Mouse (Mus musculus) adrenal gland, adult (tissue): ENCODE data around the gene Olfr1176.

Experiments used
- DNase-seq, 2 experiments: peaks; one replicate each; pipeline ENCODE4 v3.0.0; 2022 to 2023; ENCODE audit warnings: low spot score in 1 of 2; ENCODE audit not compliant: inconsistent age in 2 of 2

Olfr1176 gene

DNA sequence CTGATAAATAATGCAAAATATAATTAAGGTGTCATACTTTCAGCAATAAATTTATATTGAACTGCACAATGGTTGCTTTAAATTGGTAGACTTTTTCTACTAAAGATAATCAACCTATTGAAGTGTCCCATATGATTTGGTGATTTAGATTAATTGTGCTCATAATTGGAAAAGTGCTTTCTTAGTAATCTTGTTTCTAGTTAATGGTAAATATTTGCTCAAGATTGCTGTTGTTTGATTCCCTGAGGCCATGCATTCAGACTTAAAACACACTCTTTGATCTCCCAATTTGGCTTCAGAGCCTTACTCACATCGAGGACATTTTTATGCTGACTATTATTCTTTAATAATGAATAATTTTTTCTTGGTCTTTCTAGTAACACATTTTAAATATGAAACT is at the start of gene Olfr1176:
Gene Olfr1176, plus strand, starts transcription at position 301 of the 400 bp plus-strand sequence.
- DNase-seq = no peak

DNA sequence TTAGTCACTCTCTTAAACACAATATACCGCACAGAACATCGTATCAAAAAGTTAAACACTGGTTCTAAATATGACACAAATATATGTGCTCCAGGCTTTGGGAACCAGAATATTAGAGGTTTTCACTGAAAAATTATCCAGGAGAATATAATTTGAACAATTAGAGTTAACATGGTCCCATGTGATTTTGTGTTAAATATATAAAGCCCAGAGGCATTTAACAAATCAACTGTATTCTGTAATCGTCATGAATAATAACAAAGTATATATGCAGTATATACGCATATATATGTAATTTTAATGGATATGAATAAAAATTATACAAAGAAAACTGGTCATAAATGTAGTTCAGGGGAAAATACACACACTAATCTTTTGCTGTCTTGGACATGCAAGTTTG is 21.5 kb upstream of the Olfr1176 start, which contains the start of gene Olfr1174-ps:
Gene Olfr1174-ps, minus strand, starts transcription at position 101 of the 400 bp plus-strand sequence.
- no peak for DNase-seq

DNA sequence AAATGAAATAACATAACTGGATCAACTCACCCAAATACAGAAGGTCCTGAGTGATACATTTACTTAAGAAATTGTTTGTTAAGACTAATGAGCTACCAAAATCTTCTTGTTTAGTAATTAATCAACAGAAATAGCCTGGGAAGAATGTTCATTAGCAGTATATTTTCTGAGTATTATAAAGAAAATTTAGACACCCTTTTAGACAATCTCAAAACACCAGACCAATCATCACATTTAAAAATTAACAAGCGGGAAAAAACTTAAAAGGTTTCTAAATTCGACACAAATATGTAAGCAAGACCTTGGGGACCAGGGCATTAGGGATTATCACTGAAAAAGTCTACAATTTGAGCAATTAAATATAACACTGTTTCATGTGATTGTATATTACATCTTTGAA is 9.4 kb upstream of the Olfr1176 start, which contains the start of gene Olfr1175-ps:
Gene Olfr1175-ps, minus strand, starts transcription at position 101 of the 400 bp plus-strand sequence.
- DNase-seq = no peak

DNA sequence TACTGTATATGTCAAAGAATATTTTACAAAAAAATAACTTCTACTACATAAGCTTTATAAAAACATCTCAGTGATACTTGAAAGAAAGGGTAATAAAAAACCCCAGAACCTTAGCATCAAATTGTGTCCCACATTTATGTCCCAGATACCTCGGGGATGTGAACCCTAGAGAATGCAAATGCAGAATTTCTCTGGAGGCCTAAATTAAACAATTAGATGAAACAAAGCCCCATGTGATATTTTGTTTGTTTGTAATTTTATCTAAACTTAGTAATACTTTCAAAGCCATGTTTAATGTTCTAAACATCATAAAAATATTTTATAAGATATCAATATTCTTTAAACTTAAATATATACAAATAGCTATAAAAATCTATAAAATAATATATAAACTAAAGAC is 9.9 kb downstream of the Olfr1176 start, which contains the start of gene Olfr1177-ps:
Gene Olfr1177-ps, minus strand, starts transcription at position 101 of the 400 bp plus-strand sequence.
- no peak for DNase-seq

DNA sequence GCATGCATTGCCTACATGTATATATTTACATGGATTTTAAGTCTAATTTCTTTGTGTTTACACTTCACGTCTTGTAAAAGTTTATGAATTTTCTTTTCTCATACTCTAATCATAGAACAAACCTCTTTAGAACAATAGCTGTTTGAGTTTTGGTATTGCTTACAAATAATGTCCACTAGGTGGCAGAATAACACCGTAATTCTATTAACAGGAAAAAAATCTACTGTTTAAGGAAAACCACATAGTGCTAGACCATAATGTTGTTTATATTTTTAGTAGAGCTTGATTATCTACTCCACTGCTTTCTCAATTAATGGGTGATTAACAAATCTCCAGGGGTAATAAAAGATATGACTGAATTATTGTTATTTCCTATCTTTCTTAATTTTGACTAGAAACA is 19.8 kb downstream of the Olfr1176 start:
- no peak for DNase-seq

DNA sequence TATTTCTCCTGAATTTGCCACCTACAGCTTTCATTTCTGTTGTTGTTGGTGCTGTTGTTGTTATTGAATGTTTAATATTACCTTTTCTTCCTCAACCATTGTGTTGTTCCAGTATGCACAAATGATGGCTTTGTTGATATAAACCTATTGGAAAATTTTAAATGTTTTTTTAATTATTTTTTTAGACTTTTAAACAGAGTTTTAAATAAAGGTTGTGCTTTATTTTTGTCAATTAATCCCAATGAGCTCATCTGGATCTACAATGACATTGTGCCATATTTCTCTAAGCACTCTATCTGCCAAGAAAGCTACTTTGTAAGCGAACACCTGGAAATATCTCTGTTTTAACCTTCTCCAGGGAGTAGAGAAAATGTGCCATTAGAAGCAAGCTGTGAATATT is 50.2 kb downstream of the Olfr1176 start, which contains the start of gene Olfr1178:
Gene Olfr1178, plus strand, starts transcription at position 301 of the 400 bp plus-strand sequence.
- no peak for DNase-seq
